Mouse (Mus musculus) myocyte (in vitro differentiated cells): ENCODE measurements around the gene Lrrc15.

Source experiments
- CEBPB ChIP-seq: IDR thresholded peaks from 2 replicates; pipeline ENCODE4 v1.6.1; 2011; ENCODE audit warnings: mild to moderate bottlenecking, moderate library complexity; ENCODE audit not compliant: poor library complexity, insufficient read depth, severe bottlenecking
- E2F4 ChIP-seq: IDR thresholded peaks from one replicate; pipeline ENCODE4 v1.6.1; 2011; ENCODE audit warnings: mild to moderate bottlenecking, control low read depth, moderate library complexity; ENCODE audit not compliant: insufficient read depth
- MAX ChIP-seq: IDR thresholded peaks from one replicate; pipeline ENCODE4 v1.6.1; 2011; ENCODE audit warnings: low read depth, mild to moderate bottlenecking, control low read depth
- MYOD1 ChIP-seq, 3 experiments: IDR thresholded peaks; one replicate each; pipeline ENCODE4 v1.6.1; 2011; ENCODE audit warnings: control low read depth in 2 of 3, low read depth in 2 of 3, mild to moderate bottlenecking in 2 of 3, moderate library complexity in 1 of 3; ENCODE audit not compliant: insufficient read length in 2 of 3, control insufficient read depth in 1 of 3
- MYOG ChIP-seq, 3 experiments: IDR thresholded peaks; one replicate each; pipeline ENCODE4 v1.6.1; 2011; ENCODE audit warnings: control low read depth in 2 of 3, low read depth in 2 of 3, mild to moderate bottlenecking in 2 of 3; ENCODE audit not compliant: insufficient read length in 2 of 3, control insufficient read depth in 1 of 3, insufficient read depth in 1 of 3
- POLR2A ChIP-seq: IDR thresholded peaks from one replicate; pipeline ENCODE4 v1.6.1; 2011; ENCODE audit warnings: low read depth, mild to moderate bottlenecking, control low read depth, moderate library complexity; ENCODE audit not compliant: insufficient read length
- POLR2AphosphoS2 ChIP-seq: IDR thresholded peaks from one replicate; pipeline ENCODE4 v1.6.1; 2011; ENCODE audit warnings: low read depth, control low read depth; ENCODE audit not compliant: insufficient read length
- REST ChIP-seq: IDR thresholded peaks from one replicate; pipeline ENCODE4 v1.6.1; 2011; ENCODE audit warnings: mild to moderate bottlenecking, control low read depth, moderate library complexity; ENCODE audit not compliant: insufficient read depth, insufficient read length
- SRF ChIP-seq: IDR thresholded peaks from one replicate; pipeline ENCODE4 v1.6.1; 2011; ENCODE audit warnings: low read depth; ENCODE audit not compliant: control insufficient read depth, insufficient read length
- TCF12 ChIP-seq: IDR thresholded peaks from one replicate; pipeline ENCODE4 v1.6.1; 2011; ENCODE audit warnings: mild to moderate bottlenecking, control low read depth; ENCODE audit not compliant: poor library complexity, insufficient read depth, severe bottlenecking
- TCF3 ChIP-seq: IDR thresholded peaks from one replicate; pipeline ENCODE4 v1.6.1; 2011; ENCODE audit warnings: low read depth, control low read depth; ENCODE audit not compliant: insufficient read length
- USF1 ChIP-seq: IDR thresholded peaks from one replicate; pipeline ENCODE4 v1.6.1; 2011; ENCODE audit warnings: low read depth, mild to moderate bottlenecking, control low read depth, moderate library complexity

GRCm38 (mm10) chr16:30273065-30273464, 10.0 kb downstream of the Lrrc15 start:
- TF ChIP-seq POLR2A (no peak), MYOG (IDR thresholded peaks at IDR 0.05; ENCODE audit: control insufficient read depth in 1 of 3, insufficient read depth in 1 of 3, insufficient read length in 2 of 3, low read depth in 2 of 3) (no peak), MYOD1 (IDR thresholded peaks at IDR 0.05; ENCODE audit: control insufficient read depth in 1 of 3, insufficient read length in 2 of 3, low read depth in 2 of 3) (no peak), TCF12 (no peak), POLR2AphosphoS2 (no peak), MAX (no peak), TCF3 (no peak), USF1 (no peak), CEBPB (no peak), E2F4 (no peak), REST (no peak), SRF (no peak)
